ENCODE assay signal across 8 mouse cellular contexts in the genomic region with DNA sequence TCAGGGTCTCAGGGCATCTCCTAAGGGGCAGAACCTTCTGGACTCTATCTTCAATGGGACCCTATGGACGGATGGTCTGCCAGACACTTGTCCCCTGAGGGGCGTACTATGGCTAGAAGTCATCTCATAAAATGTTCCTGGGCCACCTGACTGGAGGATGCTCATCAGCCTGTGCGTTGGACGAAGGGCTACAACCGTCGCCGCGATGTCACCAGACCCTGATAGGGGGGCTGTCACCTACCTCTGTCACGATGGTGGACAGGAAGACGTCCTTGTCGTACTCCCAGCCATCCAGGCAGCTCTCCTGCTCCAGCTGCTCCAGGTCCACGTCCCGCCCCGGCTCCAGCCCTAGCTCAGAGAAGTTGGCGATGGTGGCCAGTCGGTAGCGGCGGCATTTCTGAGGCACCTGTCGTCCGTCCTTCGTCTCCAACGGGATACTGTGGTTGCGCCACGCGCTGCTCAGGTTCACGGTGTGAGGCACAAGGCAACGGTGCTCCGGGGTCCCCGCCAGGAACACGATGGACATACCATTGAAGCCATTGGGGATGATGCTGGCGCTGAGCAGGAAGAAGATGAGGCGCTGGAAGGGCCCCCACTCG. TPM values are rescaled to one million over a fixed set of nuclear protein-coding genes. Genes with fewer than 3 reads are reported as not detected.
A peak's percentile ranks its signal among the peaks of the same experiment; 100 is the strongest.
DNase-seq lines count a peak whose midpoint lies in the region; ATAC-seq and TF ChIP-seq lines count a peak whose summit lies in the region.

No protein-coding gene starts in this region.

- H3K4me3 ChIP-seq in lung, embryonic 15.5 days, result peak overlapping the region; percentile 56
- peak overlapping the region; percentile 61 for H3K4me3 ChIP-seq in heart, postnatal 0 days (ENCODE audit: low read depth, low read length)
- peak overlapping the region; percentile 71 for H3K4me3 ChIP-seq in liver, embryonic 16.5 days (ENCODE audit: low read depth, low read length)

- H3K4me2 ChIP-seq in lung, embryonic 15.5 days, result peak overlapping the region; percentile 95
- H3K4me2 ChIP-seq in heart, postnatal 0 days (ENCODE audit: low read depth, low read length), result peak overlapping the region; percentile 82
- H3K4me2 ChIP-seq in liver, embryonic 16.5 days (ENCODE audit: low read depth, low read length), result peak overlapping the region; percentile 96

- DNase-seq in adrenal gland, postnatal 25 days, result peak; percentile 38
- DNase-seq in adrenal gland, adult 2 months, result no peak
- DNase-seq in lung, postnatal 14 days, result no peak
- DNase-seq in heart, postnatal 0 days (ENCODE audit: low spot score), result no peak
- DNase-seq in right cerebral cortex, postnatal 4 days, result no peak
- no peak for DNase-seq in adipocyte (ENCODE audit: low spot score)

- H3K36me3 ChIP-seq in lung, embryonic 15.5 days, result no peaks in the 10 kb centered on the region
- H3K36me3 ChIP-seq in heart, postnatal 0 days (replicated peaks; ENCODE audit: control insufficient read depth, insufficient read depth, low read length), result no peaks in the 10 kb centered on the region
- no peaks in the 10 kb centered on the region for H3K36me3 ChIP-seq in liver, embryonic 16.5 days (ENCODE audit: control insufficient read depth, insufficient read depth)

- H3K4me1 ChIP-seq in lung, embryonic 15.5 days, result peaks cover 23% of the 10 kb centered on the region
- peaks cover 29% of the 10 kb centered on the region for H3K4me1 ChIP-seq in heart, postnatal 0 days (ENCODE audit: control insufficient read depth, insufficient read depth)
- H3K4me1 ChIP-seq in liver, embryonic 16.5 days (ENCODE audit: control insufficient read depth, low read depth, low read length), result peaks cover 16% of the 10 kb centered on the region

- H3K9ac ChIP-seq in lung, embryonic 15.5 days, result peak overlapping the region; percentile 49
- peak overlapping the region; percentile 66 for H3K9ac ChIP-seq in heart, postnatal 0 days (replicated peaks; ENCODE audit: low read depth, low read length)
- peak overlapping the region; percentile 75 for H3K9ac ChIP-seq in liver, embryonic 16.5 days (ENCODE audit: low read depth, low read length)

- 3% methylated on average over 33 of the region's 33 CpGs for WGBS in lung, embryonic 15.5 days
- 2% methylated on average over 33 of the region's 33 CpGs for WGBS in heart, postnatal 0 days
- WGBS in liver, embryonic 16.5 days (ENCODE audit: insufficient replicate concordance), result 2% methylated on average over 31 of the region's 33 CpGs

- no peak for ATAC-seq in lung, embryonic 15.5 days (ENCODE audit: borderline replicate concordance, extremely low read depth, low FRiP score, low TSS enrichment)
- ATAC-seq in heart, postnatal 0 days (ENCODE audit: insufficient read depth, low read depth), result no peak; the same call in 1 of the 2 replicates
- ATAC-seq in liver, embryonic 16.5 days (ENCODE audit: low read depth), result no peak

- peak overlapping the region; percentile 64 for H3K27ac ChIP-seq in lung, embryonic 15.5 days
- peak overlapping the region; percentile 75 for H3K27ac ChIP-seq in heart, postnatal 0 days (ENCODE audit: low read depth)
- peak overlapping the region; percentile 67 for H3K27ac ChIP-seq in liver, embryonic 16.5 days (ENCODE audit: low read length)

- no peaks in the 10 kb centered on the region for H3K9me3 ChIP-seq in lung, embryonic 15.5 days
- H3K9me3 ChIP-seq in heart, postnatal 0 days (replicated peaks; ENCODE audit: control insufficient read depth, low read length), result no peaks in the 10 kb centered on the region
- no peaks in the 10 kb centered on the region for H3K9me3 ChIP-seq in liver, embryonic 16.5 days (replicated peaks; ENCODE audit: control insufficient read depth, low read length)

- TF ChIP-seq CTCF in heart, postnatal 0 days (IDR thresholded peaks at IDR 0.05; ENCODE audit: low read depth), result no peak

- no peak for TF ChIP-seq EP300 in heart, postnatal 0 days (IDR thresholded peaks at IDR 0.05; ENCODE audit: low read depth)

- H3K27me3 ChIP-seq in lung, embryonic 15.5 days, result no peaks in the 10 kb centered on the region
- no peaks in the 10 kb centered on the region for H3K27me3 ChIP-seq in heart, postnatal 0 days (ENCODE audit: control insufficient read depth, insufficient read depth, low read length)
- no peaks in the 10 kb centered on the region for H3K27me3 ChIP-seq in liver, embryonic 16.5 days (ENCODE audit: control insufficient read depth, insufficient read depth, low read depth, low read length)

RNA-seq across cellular contexts. Expression of a gene that starts 0.5 kb away (rescaled TPM):
- total RNA-seq in adrenal gland, postnatal 25 days (2021), result 29.0 and 39.4 TPM in 2 replicates
- 10 to 100 TPM; 38.8 to 41.9 TPM for total RNA-seq in adrenal gland, adult 2 months (2021)
- 39.3 TPM in 2 replicates for polyA plus RNA-seq in adrenal gland, adult 2 months (2012; rRNA removed)
- polyA plus RNA-seq in lung, embryonic 15.5 days (2015; fragmentation: Nextera tagmentation; extraction: Ambion mirVana), result 8.0 and 8.9 TPM in 2 replicates
- total RNA-seq in heart, postnatal 0 days (2014; rRNA removed; ENCODE audit: low replicate concordance), result 14.5 and 15.6 TPM in 2 replicates
- polyA plus RNA-seq in heart, postnatal 0 days (2015; fragmentation: Nextera tagmentation; extraction: Ambion mirVana), result 13.3 and 14.5 TPM in 2 replicates
- polyA plus RNA-seq in liver, embryonic 16.5 days (2015; fragmentation: Nextera tagmentation; extraction: Ambion mirVana), result 2.4 and 2.6 TPM in 2 replicates

RNA-seq across cellular contexts. Expression of a gene that starts 31.9 kb away (rescaled TPM):
- 12.0 and 19.8 TPM in 2 replicates for total RNA-seq in adrenal gland, postnatal 25 days (2021)
- total RNA-seq in adrenal gland, adult 2 months (2021), result 10 to 100 TPM in 1 of 2 experiments, 1 to 10 TPM in 1; 8.4 to 10.8 TPM
- polyA plus RNA-seq in adrenal gland, adult 2 months (2012; rRNA removed), result 8.4 and 9.6 TPM in 2 replicates
- 1.0 and 2.5 TPM in 2 replicates for polyA plus RNA-seq in lung, embryonic 15.5 days (2015; fragmentation: Nextera tagmentation; extraction: Ambion mirVana)
- not detected in 2 replicates for total RNA-seq in heart, postnatal 0 days (2014; rRNA removed; ENCODE audit: low replicate concordance)
- polyA plus RNA-seq in heart, postnatal 0 days (2015; fragmentation: Nextera tagmentation; extraction: Ambion mirVana), result 1.2 and 1.6 TPM in 2 replicates
- polyA plus RNA-seq in liver, embryonic 16.5 days (2015; fragmentation: Nextera tagmentation; extraction: Ambion mirVana), result 0.08 and 0.44 TPM in 2 replicates
